ENCODE assay signal across 8 mouse cellular contexts in genomic region chr3:149074658-149075487, GRCm38 (mm10).
A peak's percentile ranks its signal among the peaks of the same experiment; 100 is the strongest.
DNase-seq lines count a peak whose midpoint lies in the region; ATAC-seq and TF ChIP-seq lines count a peak whose summit lies in the region.

No protein-coding gene starts in this region.

- no peak for TF ChIP-seq CTCF in lung, embryonic 14.5 days (IDR thresholded peaks at IDR 0.05; ENCODE audit: low read depth)
- no peak for TF ChIP-seq CTCF in liver, postnatal 0 days (IDR thresholded peaks at IDR 0.05; ENCODE audit: low read depth)

- peaks cover 9% of the 10 kb centered on the region; the same call in 1 of the 2 replicates for H3K4me1 ChIP-seq in lung, embryonic 14.5 days (ENCODE audit: insufficient read depth)
- peaks cover 27% of the 10 kb centered on the region for H3K4me1 ChIP-seq in forebrain, embryonic 13.5 days
- peaks cover 8% of the 10 kb centered on the region for H3K4me1 ChIP-seq in kidney, embryonic 16.5 days (ENCODE audit: insufficient read depth, low read length)
- H3K4me1 ChIP-seq in neural tube, embryonic 12.5 days: peaks cover 7% of the 10 kb centered on the region
- no peaks in the 10 kb centered on the region for H3K4me1 ChIP-seq in liver, postnatal 0 days (ENCODE audit: insufficient read depth)

- no peak overlapping the region for H3K4me3 ChIP-seq in lung, embryonic 14.5 days (ENCODE audit: low read depth, low read length)
- no peak overlapping the region for H3K4me3 ChIP-seq in forebrain, embryonic 13.5 days
- no peak overlapping the region for H3K4me3 ChIP-seq in kidney, embryonic 16.5 days (ENCODE audit: low read length)
- H3K4me3 ChIP-seq in neural tube, embryonic 12.5 days: no peak overlapping the region
- no peak overlapping the region for H3K4me3 ChIP-seq in liver, postnatal 0 days (ENCODE audit: low read depth, low read length)

- H3K27ac ChIP-seq in lung, embryonic 14.5 days (ENCODE audit: low read depth): no peak overlapping the region
- H3K27ac ChIP-seq in forebrain, embryonic 13.5 days: no peak overlapping the region
- no peak overlapping the region for H3K27ac ChIP-seq in kidney, embryonic 16.5 days (ENCODE audit: low read length)
- no peak overlapping the region for H3K27ac ChIP-seq in neural tube, embryonic 12.5 days
- H3K27ac ChIP-seq in liver, postnatal 0 days (ENCODE audit: low read depth): no peak overlapping the region

- H3K36me3 ChIP-seq in lung, embryonic 14.5 days (ENCODE audit: insufficient read depth): no peaks in the 10 kb centered on the region
- no peaks in the 10 kb centered on the region for H3K36me3 ChIP-seq in forebrain, embryonic 13.5 days (ENCODE audit: poor library complexity, severe bottlenecking)
- H3K36me3 ChIP-seq in kidney, embryonic 16.5 days (ENCODE audit: insufficient read depth, low read length): no peaks in the 10 kb centered on the region
- no peaks in the 10 kb centered on the region for H3K36me3 ChIP-seq in neural tube, embryonic 12.5 days
- H3K36me3 ChIP-seq in liver, postnatal 0 days (replicated peaks; ENCODE audit: insufficient read depth, low read length): no peaks in the 10 kb centered on the region

- H3K9ac ChIP-seq in lung, embryonic 14.5 days: no peak overlapping the region
- H3K9ac ChIP-seq in forebrain, embryonic 13.5 days: 0 out of 2 replicates have a peak overlapping the region, but pooled peaks have one; percentile 14
- no peak overlapping the region for H3K9ac ChIP-seq in kidney, embryonic 16.5 days (replicated peaks; ENCODE audit: low read length)
- no peak overlapping the region for H3K9ac ChIP-seq in neural tube, embryonic 12.5 days
- no peak overlapping the region for H3K9ac ChIP-seq in liver, postnatal 0 days (replicated peaks)

- H3K27me3 ChIP-seq in lung, embryonic 14.5 days (ENCODE audit: insufficient read depth, low read length): no peaks in the 10 kb centered on the region
- 0 out of 2 replicates have a peak, but pooled peaks cover 2% of the 10 kb centered on the region for H3K27me3 ChIP-seq in forebrain, embryonic 13.5 days
- no peaks in the 10 kb centered on the region for H3K27me3 ChIP-seq in kidney, embryonic 16.5 days (ENCODE audit: insufficient read depth, low read length)
- H3K27me3 ChIP-seq in neural tube, embryonic 12.5 days (replicated peaks): no peaks in the 10 kb centered on the region
- no peaks in the 10 kb centered on the region for H3K27me3 ChIP-seq in liver, postnatal 0 days (ENCODE audit: insufficient read depth, low read length)

- TF ChIP-seq EP300 in liver, postnatal 0 days (IDR thresholded peaks at IDR 0.05; ENCODE audit: low read depth): no peak

- no peak for ATAC-seq in lung, embryonic 14.5 days (ENCODE audit: insufficient read depth)
- ATAC-seq in forebrain, embryonic 13.5 days: peak; percentile 58
- ATAC-seq in kidney, embryonic 16.5 days (ENCODE audit: low FRiP score, low TSS enrichment): peak; percentile 72; the same call in 1 of the 2 replicates
- peak; percentile 55; the same call in 1 of the 2 replicates for ATAC-seq in neural tube, embryonic 12.5 days (ENCODE audit: low FRiP score, low read depth)
- no peak for ATAC-seq in liver, postnatal 0 days

- H3K4me2 ChIP-seq in lung, embryonic 14.5 days: peak overlapping the region; percentile 2; the same call in 1 of the 2 replicates
- peak overlapping the region; percentile 24 for H3K4me2 ChIP-seq in forebrain, embryonic 13.5 days
- peak overlapping the region; percentile 30; the same call in 1 of the 2 replicates for H3K4me2 ChIP-seq in kidney, embryonic 16.5 days (replicated peaks; ENCODE audit: low read depth, low read length)
- peak overlapping the region; percentile 12; the same call in 1 of the 2 replicates for H3K4me2 ChIP-seq in neural tube, embryonic 12.5 days (replicated peaks)
- H3K4me2 ChIP-seq in liver, postnatal 0 days (ENCODE audit: low read depth, low read length): no peak overlapping the region

- WGBS in lung, embryonic 14.5 days: 54% methylated on average over 27 of the region's 27 CpGs
- WGBS in forebrain, embryonic 13.5 days: 69% methylated on average over 27 of the region's 27 CpGs
- WGBS in kidney, embryonic 16.5 days: 38% methylated on average over 27 of the region's 27 CpGs
- WGBS in neural tube, embryonic 12.5 days: 60% methylated on average over 27 of the region's 27 CpGs
- whole genome bisulfite sequencing in liver, postnatal 0 days (ENCODE audit: insufficient replicate concordance): 84% methylated on average over 27 of the region's 27 CpGs

- no peak for DNase-seq in lung, embryonic 14.5 days
- DNase-seq in lung, adult 18-20 months: no peak
- DNase-seq in urinary bladder, adult 2 months (ENCODE audit: low spot score): no peak
- no peak for DNase-seq in right cerebral cortex, adult 18-20 months
- no peak for DNase-seq in liver, postnatal 0 days

- H3K9me3 ChIP-seq in lung, embryonic 14.5 days (ENCODE audit: low read depth, low read length): no peaks in the 10 kb centered on the region
- H3K9me3 ChIP-seq in forebrain, embryonic 13.5 days (replicated peaks): no peaks in the 10 kb centered on the region
- H3K9me3 ChIP-seq in kidney, embryonic 16.5 days (ENCODE audit: low read length): 0 out of 2 replicates have a peak, but pooled peaks cover 3% of the 10 kb centered on the region
- no peaks in the 10 kb centered on the region for H3K9me3 ChIP-seq in neural tube, embryonic 12.5 days
- H3K9me3 ChIP-seq in liver, postnatal 0 days (ENCODE audit: low read length): no peaks in the 10 kb centered on the region

Comparison
In these comparisons a context has a peak if more than half of its experiments do, and no peak if none do; other contexts are left out.
1. ATAC-seq: peak in forebrain, embryonic 13.5 days (single experiment), kidney, embryonic 16.5 days (single experiment) and neural tube, embryonic 12.5 days (single experiment); none in lung, embryonic 14.5 days (single experiment) and liver, postnatal 0 days (single experiment).